Mouse (Mus musculus): ENCODE measurements around the gene Sox5. TPM values are rescaled to one million over a fixed set of nuclear protein-coding genes. Genes with fewer than 3 reads are reported as not detected.

Sox5 gene
- polyA plus RNA-seq, 1 experiment from 2014 or later, result 61.5 TPM

GRCm38 (mm10) chr6:144621089-144621769 is 160.5 kb downstream of the Sox5 start:
- DNase-seq (ENCODE audit: low spot score) (no peak), ATAC-seq (replicated peaks; ENCODE audit: low FRiP score) (no peak)
- no peaks in the 10 kb centered on the region for H3K27me3 ChIP-seq (ENCODE audit: control insufficient read depth, insufficient read depth, low read length)
- no peak overlapping the region for H3K9ac ChIP-seq (ENCODE audit: low read length)
- H3K4me3 ChIP-seq (ENCODE audit: low read depth, low read length), result no peak overlapping the region
- H3K4me1 ChIP-seq (replicated peaks; ENCODE audit: control insufficient read depth, insufficient read depth, low read length), result no peaks in the 10 kb centered on the region
- H3K36me3 ChIP-seq (ENCODE audit: control insufficient read depth, insufficient read depth, low read length), result no peaks in the 10 kb centered on the region
- WGBS, result 60% methylated on average over 3 of the region's 3 CpGs
- no peaks in the 10 kb centered on the region for H3K9me3 ChIP-seq (ENCODE audit: control insufficient read depth, low read length)
- H3K4me2 ChIP-seq (ENCODE audit: low read depth, low read length, severe bottlenecking), result no peak overlapping the region
- H3K27ac ChIP-seq (ENCODE audit: low read depth, low read length), result no peak overlapping the region

GRCm38 (mm10) chr6:144611383-144611791 is 170.4 kb downstream of the Sox5 start:
- peak; percentile 61 for ATAC-seq (replicated peaks; ENCODE audit: low FRiP score)
- no peaks in the 10 kb centered on the region for H3K27me3 ChIP-seq (ENCODE audit: control insufficient read depth, insufficient read depth, low read length)
- H3K4me2 ChIP-seq (ENCODE audit: low read depth, low read length, severe bottlenecking), result no peak overlapping the region
- no peak overlapping the region for H3K4me3 ChIP-seq (ENCODE audit: low read depth, low read length)
- WGBS, result 21% methylated on average over 4 of the region's 4 CpGs
- no peak overlapping the region for H3K27ac ChIP-seq (ENCODE audit: low read depth, low read length)
- no peak overlapping the region for H3K9ac ChIP-seq (ENCODE audit: low read length)
- no peaks in the 10 kb centered on the region for H3K9me3 ChIP-seq (ENCODE audit: control insufficient read depth, low read length)
- DNase-seq (ENCODE audit: low spot score), result no peak
- H3K36me3 ChIP-seq (ENCODE audit: control insufficient read depth, insufficient read depth, low read length), result no peaks in the 10 kb centered on the region
- H3K4me1 ChIP-seq (replicated peaks; ENCODE audit: control insufficient read depth, insufficient read depth, low read length), result 0 out of 2 replicates have a peak, but pooled peaks cover 2% of the 10 kb centered on the region

GRCm38 (mm10) chr6:144610878-144611277 is 170.9 kb downstream of the Sox5 start:
- no peak for DNase-seq (ENCODE audit: low spot score)
- Histone ChIP-seq H3K36me3 (ENCODE audit: control insufficient read depth, insufficient read depth, low read length) (no peaks in the 10 kb centered on the region), H3K27me3 (ENCODE audit: control insufficient read depth, insufficient read depth, low read length) (no peaks in the 10 kb centered on the region), H3K4me2 (ENCODE audit: low read depth, low read length, severe bottlenecking) (no peak overlapping the region), H3K4me3 (ENCODE audit: low read depth, low read length) (no peak overlapping the region), H3K27ac (ENCODE audit: low read depth, low read length) (no peak overlapping the region), H3K4me1 (replicated peaks; ENCODE audit: control insufficient read depth, insufficient read depth, low read length) (0 out of 2 replicates have a peak, but pooled peaks cover 2% of the 10 kb centered on the region), H3K9ac (ENCODE audit: low read length) (no peak overlapping the region), H3K9me3 (ENCODE audit: control insufficient read depth, low read length) (no peaks in the 10 kb centered on the region)
- ATAC-seq (replicated peaks; ENCODE audit: low FRiP score), result no peak
- 70% methylated on average over 8 of the region's 8 CpGs for WGBS

- H3K4me3 ChIP-seq (ENCODE audit: low read depth, low read length), result no peak overlapping the region
- no peak overlapping the region for H3K9ac ChIP-seq (ENCODE audit: low read length)
- no peaks in the 10 kb centered on the region for H3K27me3 ChIP-seq (ENCODE audit: control insufficient read depth, insufficient read depth, low read length)
- no peaks in the 10 kb centered on the region for H3K9me3 ChIP-seq (ENCODE audit: control insufficient read depth, low read length)
- WGBS, result 89% methylated on average over 4 of the region's 4 CpGs
- no peaks in the 10 kb centered on the region for H3K36me3 ChIP-seq (ENCODE audit: control insufficient read depth, insufficient read depth, low read length)
- H3K4me1 ChIP-seq (replicated peaks; ENCODE audit: control insufficient read depth, insufficient read depth, low read length), result peaks cover 3% of the 10 kb centered on the region; the same call in 1 of the 2 replicates
- no peak overlapping the region for H3K27ac ChIP-seq (ENCODE audit: low read depth, low read length)
- DNase-seq (ENCODE audit: low spot score) (no peak), ATAC-seq (replicated peaks; ENCODE audit: low FRiP score) (no peak)
- H3K4me2 ChIP-seq (ENCODE audit: low read depth, low read length, severe bottlenecking), result no peak overlapping the region
Measured at GRCm38 (mm10) chr6:144602883-144603282, 178.9 kb downstream of the Sox5 start.

GRCm38 (mm10) chr6:144600351-144600750 is 181.4 kb downstream of the Sox5 start:
- 88% methylated on average over 5 of the region's 5 CpGs for WGBS
- Histone ChIP-seq H3K36me3 (ENCODE audit: control insufficient read depth, insufficient read depth, low read length) (no peaks in the 10 kb centered on the region), H3K4me1 (replicated peaks; ENCODE audit: control insufficient read depth, insufficient read depth, low read length) (peaks cover 3% of the 10 kb centered on the region; the same call in 1 of the 2 replicates), H3K9ac (ENCODE audit: low read length) (no peak overlapping the region), H3K4me3 (ENCODE audit: low read depth, low read length) (no peak overlapping the region), H3K4me2 (ENCODE audit: low read depth, low read length, severe bottlenecking) (no peak overlapping the region), H3K27ac (ENCODE audit: low read depth, low read length) (no peak overlapping the region), H3K27me3 (ENCODE audit: control insufficient read depth, insufficient read depth, low read length) (no peaks in the 10 kb centered on the region), H3K9me3 (ENCODE audit: control insufficient read depth, low read length) (no peaks in the 10 kb centered on the region)
- no peak for DNase-seq (ENCODE audit: low spot score)
- ATAC-seq (replicated peaks; ENCODE audit: low FRiP score), result no peak

- Histone ChIP-seq H3K27me3 (ENCODE audit: control insufficient read depth, insufficient read depth, low read length) (no peaks in the 10 kb centered on the region), H3K9ac (ENCODE audit: low read length) (no peak overlapping the region), H3K27ac (ENCODE audit: low read depth, low read length) (no peak overlapping the region), H3K4me1 (replicated peaks; ENCODE audit: control insufficient read depth, insufficient read depth, low read length) (peaks cover 3% of the 10 kb centered on the region; the same call in 1 of the 2 replicates), H3K36me3 (ENCODE audit: control insufficient read depth, insufficient read depth, low read length) (no peaks in the 10 kb centered on the region), H3K4me2 (ENCODE audit: low read depth, low read length, severe bottlenecking) (no peak overlapping the region), H3K4me3 (ENCODE audit: low read depth, low read length) (no peak overlapping the region), H3K9me3 (ENCODE audit: control insufficient read depth, low read length) (no peaks in the 10 kb centered on the region)
- 0 out of 2 replicates have a peak, but pooled peaks have one; percentile 44 for ATAC-seq (replicated peaks; ENCODE audit: low FRiP score)
- 26% methylated on average over 6 of the region's 6 CpGs for WGBS
- no peak for DNase-seq (ENCODE audit: low spot score)
Measured at GRCm38 (mm10) chr6:144598324-144598973, 183.3 kb downstream of the Sox5 start.

- ATAC-seq (replicated peaks; ENCODE audit: low FRiP score), result no peak
- Histone ChIP-seq H3K9me3 (ENCODE audit: control insufficient read depth, low read length) (no peaks in the 10 kb centered on the region), H3K4me3 (ENCODE audit: low read depth, low read length) (no peak overlapping the region), H3K4me2 (ENCODE audit: low read depth, low read length, severe bottlenecking) (no peak overlapping the region), H3K27ac (ENCODE audit: low read depth, low read length) (no peak overlapping the region), H3K36me3 (ENCODE audit: control insufficient read depth, insufficient read depth, low read length) (no peaks in the 10 kb centered on the region), H3K27me3 (ENCODE audit: control insufficient read depth, insufficient read depth, low read length) (no peaks in the 10 kb centered on the region), H3K9ac (ENCODE audit: low read length) (no peak overlapping the region), H3K4me1 (replicated peaks; ENCODE audit: control insufficient read depth, insufficient read depth, low read length) (peaks cover 3% of the 10 kb centered on the region; the same call in 1 of the 2 replicates)
- WGBS, result 82% methylated on average over 8 of the region's 8 CpGs
- DNase-seq (ENCODE audit: low spot score), result no peak
Measured at GRCm38 (mm10) chr6:144596536-144597210, 185.1 kb downstream of the Sox5 start.

GRCm38 (mm10) chr6:144584854-144585253 is 196.9 kb downstream of the Sox5 start:
- Histone ChIP-seq H3K36me3 (ENCODE audit: control insufficient read depth, insufficient read depth, low read length) (no peaks in the 10 kb centered on the region), H3K4me3 (ENCODE audit: low read depth, low read length) (no peak overlapping the region), H3K9ac (ENCODE audit: low read length) (no peak overlapping the region), H3K4me1 (replicated peaks; ENCODE audit: control insufficient read depth, insufficient read depth, low read length) (0 out of 2 replicates have a peak, but pooled peaks cover 2% of the 10 kb centered on the region), H3K27me3 (ENCODE audit: control insufficient read depth, insufficient read depth, low read length) (no peaks in the 10 kb centered on the region), H3K4me2 (ENCODE audit: low read depth, low read length, severe bottlenecking) (no peak overlapping the region), H3K27ac (ENCODE audit: low read depth, low read length) (no peak overlapping the region), H3K9me3 (ENCODE audit: control insufficient read depth, low read length) (no peaks in the 10 kb centered on the region)
- DNase-seq (ENCODE audit: low spot score) (no peak), ATAC-seq (replicated peaks; ENCODE audit: low FRiP score) (no peak)
- 62% methylated on average over 5 of the region's 5 CpGs for WGBS

Data from forebrain, embryonic 11.5 days (tissue).